Mouse (Mus musculus): Measurements from ENCODE around the gene Kng2. TPM values are rescaled to one million over a fixed set of nuclear protein-coding genes. Genes with fewer than 3 reads are reported as not detected.
"Not testable (repeated sequence)": the region's sequence is repeated elsewhere in the genome, so short reads cannot be mapped to it uniquely, and the experiment has no call there.

The Kng2 gene
- polyA plus RNA-seq, 1 experiment from 2014 or later: not detected

- TF ChIP-seq CTCF (IDR thresholded peaks at IDR 0.05; ENCODE audit: low read depth): peak; percentile 22; the same call in 1 of the 2 replicates
- H3K36me3 ChIP-seq (ENCODE audit: insufficient read depth): no peaks in the 10 kb centered on the region
- no peak overlapping the region for H3K9ac ChIP-seq
- H3K27ac ChIP-seq (ENCODE audit: low read depth): no peak overlapping the region
- no peak overlapping the region for H3K4me3 ChIP-seq (ENCODE audit: low read depth, low read length)
- H3K9me3 ChIP-seq (ENCODE audit: low read depth, low read length): no peaks in the 10 kb centered on the region
- WGBS: 21% methylated on average over 4 of the region's 4 CpGs
- DNase-seq (peak; percentile 25), ATAC-seq (ENCODE audit: insufficient read depth) (no peak)
- no peaks in the 10 kb centered on the region for H3K4me1 ChIP-seq (ENCODE audit: insufficient read depth)
- no peak overlapping the region for H3K4me2 ChIP-seq
- H3K27me3 ChIP-seq (ENCODE audit: insufficient read depth, low read length): no peaks in the 10 kb centered on the region
Observed at GRCm38 (mm10) chr16:22953069-22953468, 76.2 kb downstream of the Kng2 start.

- Histone ChIP-seq H3K9ac (no peak within 1 kb of the TSS), H3K4me1 (ENCODE audit: insufficient read depth) (no peaks in the 10 kb centered on the region), H3K27ac (ENCODE audit: low read depth) (no peak within 1 kb of the TSS), H3K9me3 (ENCODE audit: low read depth, low read length) (no peaks in the 10 kb centered on the region), H3K4me3 (ENCODE audit: low read depth, low read length) (no peak within 1 kb of the TSS), H3K27me3 (ENCODE audit: insufficient read depth, low read length) (no peaks in the 10 kb centered on the region), H3K36me3 (ENCODE audit: insufficient read depth) (no peaks in the 10 kb centered on the region), H3K4me2 (no peak within 1 kb of the TSS)
- TF ChIP-seq CTCF (IDR thresholded peaks at IDR 0.05; ENCODE audit: low read depth): no peak
- ATAC-seq (ENCODE audit: insufficient read depth) (no peak), DNase-seq (no peak)
- WGBS: 87% methylated on average over 6 of the region's 6 CpGs
Observed at GRCm38 (mm10) chr16:22950840-22951395, 78.4 kb downstream of the Kng2 start, which contains the start of gene Hrg. TSS of gene Hrg (plus strand) at chr16:22951072.

- H3K4me2 ChIP-seq: no peak overlapping the region
- no peak overlapping the region for H3K4me3 ChIP-seq (ENCODE audit: low read depth, low read length)
- ATAC-seq (ENCODE audit: insufficient read depth) (no peak), DNase-seq (no peak)
- no peaks in the 10 kb centered on the region for H3K9me3 ChIP-seq (ENCODE audit: low read depth, low read length)
- H3K4me1 ChIP-seq (ENCODE audit: insufficient read depth): no peaks in the 10 kb centered on the region
- H3K27me3 ChIP-seq (ENCODE audit: insufficient read depth, low read length): no peaks in the 10 kb centered on the region
- 82% methylated on average over 2 of the region's 2 CpGs for WGBS
- no peak overlapping the region for H3K27ac ChIP-seq (ENCODE audit: low read depth)
- H3K9ac ChIP-seq: no peak overlapping the region
- no peaks in the 10 kb centered on the region for H3K36me3 ChIP-seq (ENCODE audit: insufficient read depth)
- TF ChIP-seq CTCF (IDR thresholded peaks at IDR 0.05; ENCODE audit: low read depth): no peak
Observed at GRCm38 (mm10) chr16:22947371-22947770, 81.9 kb downstream of the Kng2 start.

DNA sequence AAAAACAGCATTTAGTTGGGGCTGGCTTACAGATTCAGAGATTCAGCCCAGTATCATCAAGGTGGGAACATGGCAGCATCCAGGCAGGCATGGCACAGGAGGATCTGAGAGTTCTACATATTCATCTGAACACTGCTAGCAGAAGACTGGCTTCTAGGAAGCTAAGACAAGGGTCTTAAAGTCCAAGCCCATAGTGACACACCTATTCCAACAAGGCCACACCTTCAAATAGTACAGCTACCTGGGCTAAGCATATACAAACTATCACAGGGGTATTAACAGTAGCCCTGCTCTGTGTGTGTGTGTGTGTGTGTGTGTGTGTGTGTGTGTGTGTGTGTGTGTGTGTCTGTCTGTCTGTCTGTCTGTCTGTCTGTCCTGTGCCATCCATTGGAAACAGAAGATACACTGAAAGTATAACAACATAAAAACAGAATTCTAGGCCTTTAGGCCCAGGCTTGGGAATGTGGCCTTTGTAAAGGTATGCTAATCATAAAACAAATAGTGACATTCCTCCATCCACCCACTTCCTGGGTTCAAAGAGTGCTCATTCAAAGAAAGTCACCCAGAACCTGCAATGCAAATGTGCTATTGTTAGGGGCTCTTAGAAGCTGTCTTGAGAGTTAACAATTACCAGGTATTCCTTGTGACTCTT, 87.3 kb downstream of the Kng2 start:
- DNase-seq; H3K4me2 ChIP-seq; H3K9ac ChIP-seq; H3K9me3 ChIP-seq (ENCODE audit: low read depth, low read length); ATAC-seq (ENCODE audit: insufficient read depth); H3K27ac ChIP-seq (ENCODE audit: low read depth); H3K27me3 ChIP-seq (ENCODE audit: insufficient read depth, low read length); H3K36me3 ChIP-seq (ENCODE audit: insufficient read depth); H3K4me1 ChIP-seq (ENCODE audit: insufficient read depth); H3K4me3 ChIP-seq (ENCODE audit: low read depth, low read length): not testable (repeated sequence)

DNA sequence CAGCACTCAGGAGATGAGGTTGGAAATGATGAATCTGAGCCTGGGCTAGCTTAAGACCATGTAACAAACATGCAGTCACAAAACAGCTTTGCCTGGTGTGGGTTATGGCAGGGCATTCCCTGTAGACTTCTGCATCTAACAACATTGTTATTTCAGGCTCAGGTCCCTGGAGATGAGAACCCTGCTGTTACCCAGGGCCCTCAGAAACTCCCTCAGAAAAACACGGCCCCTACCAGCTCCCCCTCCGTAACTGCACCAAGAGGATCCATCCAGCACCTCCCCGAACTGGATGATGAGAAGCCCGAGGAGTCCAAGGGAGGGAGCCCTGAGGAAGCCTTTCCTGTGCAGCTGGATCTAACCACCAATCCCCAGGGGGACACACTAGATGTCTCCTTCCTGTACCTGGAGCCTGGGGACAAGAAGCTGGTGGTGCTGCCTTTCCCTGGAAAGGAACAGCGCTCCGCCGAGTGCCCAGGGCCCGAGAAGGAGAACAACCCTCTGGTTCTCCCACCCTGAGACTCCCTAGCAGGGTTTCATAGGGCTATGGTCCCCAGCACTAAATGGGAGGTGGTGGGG, 90.1 kb downstream of the Kng2 start:
- no peak overlapping the region for H3K9ac ChIP-seq
- 78% methylated on average over 8 of the region's 8 CpGs for WGBS
- H3K27ac ChIP-seq (ENCODE audit: low read depth): no peak overlapping the region
- no peaks in the 10 kb centered on the region for H3K27me3 ChIP-seq (ENCODE audit: insufficient read depth, low read length)
- no peaks in the 10 kb centered on the region for H3K36me3 ChIP-seq (ENCODE audit: insufficient read depth)
- H3K9me3 ChIP-seq (ENCODE audit: low read depth, low read length): no peaks in the 10 kb centered on the region
- DNase-seq (no peak), ATAC-seq (ENCODE audit: insufficient read depth) (no peak)
- H3K4me1 ChIP-seq (ENCODE audit: insufficient read depth): no peaks in the 10 kb centered on the region
- TF ChIP-seq CTCF (IDR thresholded peaks at IDR 0.05; ENCODE audit: low read depth): no peak
- H3K4me3 ChIP-seq (ENCODE audit: low read depth, low read length): no peak overlapping the region
- H3K4me2 ChIP-seq: no peak overlapping the region

DNA sequence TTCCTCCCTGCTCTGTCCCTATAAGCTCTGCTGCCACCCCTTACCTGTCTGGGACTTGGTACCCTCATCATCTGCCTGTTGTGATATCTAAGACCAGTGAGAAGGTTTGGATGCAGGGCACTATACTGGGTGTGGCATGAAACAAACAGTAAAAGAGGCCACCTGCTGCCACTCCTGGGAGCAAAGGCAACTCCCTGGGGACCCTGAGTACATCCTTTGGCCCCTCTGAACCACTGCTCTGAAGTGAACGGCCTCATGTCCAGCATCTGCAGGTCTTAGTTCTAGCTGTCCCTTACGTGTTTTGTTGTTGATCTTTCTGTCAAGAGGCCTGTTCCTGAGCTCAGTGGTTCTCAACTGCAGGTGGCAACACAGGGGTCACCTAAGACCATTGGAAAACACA, 90.7 kb downstream of the Kng2 start:
- no peak overlapping the region for H3K27ac ChIP-seq (ENCODE audit: low read depth)
- DNase-seq (no peak), ATAC-seq (ENCODE audit: insufficient read depth) (no peak)
- no peak overlapping the region for H3K4me3 ChIP-seq (ENCODE audit: low read depth, low read length)
- 57% methylated on average over 2 of the region's 2 CpGs for WGBS
- no peaks in the 10 kb centered on the region for H3K27me3 ChIP-seq (ENCODE audit: insufficient read depth, low read length)
- no peak overlapping the region for H3K9ac ChIP-seq
- H3K4me2 ChIP-seq: no peak overlapping the region
- H3K36me3 ChIP-seq (ENCODE audit: insufficient read depth): no peaks in the 10 kb centered on the region
- H3K4me1 ChIP-seq (ENCODE audit: insufficient read depth): no peaks in the 10 kb centered on the region
- no peaks in the 10 kb centered on the region for H3K9me3 ChIP-seq (ENCODE audit: low read depth, low read length)
- TF ChIP-seq CTCF (IDR thresholded peaks at IDR 0.05; ENCODE audit: low read depth): no peak

GRCm38 (mm10) chr16:22937631-22938030, 91.7 kb downstream of the Kng2 start:
- H3K27ac ChIP-seq (ENCODE audit: low read depth): no peak overlapping the region
- H3K9me3 ChIP-seq (ENCODE audit: low read depth, low read length): no peaks in the 10 kb centered on the region
- no peak overlapping the region for H3K4me3 ChIP-seq (ENCODE audit: low read depth, low read length)
- TF ChIP-seq CTCF (IDR thresholded peaks at IDR 0.05; ENCODE audit: low read depth): no peak
- ATAC-seq (ENCODE audit: insufficient read depth) (no peak), DNase-seq (no peak)
- no peaks in the 10 kb centered on the region for H3K4me1 ChIP-seq (ENCODE audit: insufficient read depth)
- no peaks in the 10 kb centered on the region for H3K27me3 ChIP-seq (ENCODE audit: insufficient read depth, low read length)
- H3K9ac ChIP-seq: no peak overlapping the region
- no peaks in the 10 kb centered on the region for H3K36me3 ChIP-seq (ENCODE audit: insufficient read depth)
- H3K4me2 ChIP-seq: no peak overlapping the region
- WGBS: 89% methylated on average over 12 of the region's 12 CpGs

Other genes starting within 250 kb of the Kng2 start
- not detected in 2 replicates for gene Crygs, start 217.9 kb downstream of the Kng2 start, polyA plus RNA-seq (2014; fragmentation: Nextera tagmentation; extraction: Ambion mirVana)
- 31.2 and 33.6 TPM in 2 replicates for gene Tbccd1, start 171.8 kb downstream of the Kng2 start, polyA plus RNA-seq (2014; fragmentation: Nextera tagmentation; extraction: Ambion mirVana)
- 96.9 and 107 TPM in 2 replicates for gene Dnajb11, start 171.6 kb downstream of the Kng2 start, polyA plus RNA-seq (2014; fragmentation: Nextera tagmentation; extraction: Ambion mirVana)
- gene Ahsg, start 138.2 kb downstream of the Kng2 start, polyA plus RNA-seq (2014; fragmentation: Nextera tagmentation; extraction: Ambion mirVana): 0.16 and 0.28 TPM in 2 replicates
- gene Fetub, start 111.1 kb downstream of the Kng2 start, polyA plus RNA-seq (2014; fragmentation: Nextera tagmentation; extraction: Ambion mirVana): not detected in 2 replicates
- gene Hrg, start 78.4 kb downstream of the Kng2 start, polyA plus RNA-seq (2014; fragmentation: Nextera tagmentation; extraction: Ambion mirVana): not detected in 2 replicates
- gene Kng1, start 28.4 kb upstream of the Kng2 start, polyA plus RNA-seq (2014; fragmentation: Nextera tagmentation; extraction: Ambion mirVana): 0.22 and 0.32 TPM in 2 replicates
- gene Eif4a2, start 78.0 kb upstream of the Kng2 start, polyA plus RNA-seq (2014; fragmentation: Nextera tagmentation; extraction: Ambion mirVana): 194 and 206 TPM in 2 replicates
- 144 and 148 TPM in 2 replicates for gene Rfc4, start 98.3 kb upstream of the Kng2 start, polyA plus RNA-seq (2014; fragmentation: Nextera tagmentation; extraction: Ambion mirVana)
- not detected in 2 replicates for gene Adipoq, start 117.1 kb upstream of the Kng2 start, polyA plus RNA-seq (2014; fragmentation: Nextera tagmentation; extraction: Ambion mirVana)
- 58.8 and 60.3 TPM in 2 replicates for gene St6gal1, start 195.3 kb upstream of the Kng2 start, polyA plus RNA-seq (2014; fragmentation: Nextera tagmentation; extraction: Ambion mirVana)